Mouse (Mus musculus) A20 (cell line): Measurements from ENCODE around the gene Cybrd1.

Experiments
- DNase-seq: peaks from one replicate; pipeline ENCODE4 v3.0.0-alpha.2; 2011; ENCODE audit warnings: low read depth, low spot score

Cybrd1 gene

DNA sequence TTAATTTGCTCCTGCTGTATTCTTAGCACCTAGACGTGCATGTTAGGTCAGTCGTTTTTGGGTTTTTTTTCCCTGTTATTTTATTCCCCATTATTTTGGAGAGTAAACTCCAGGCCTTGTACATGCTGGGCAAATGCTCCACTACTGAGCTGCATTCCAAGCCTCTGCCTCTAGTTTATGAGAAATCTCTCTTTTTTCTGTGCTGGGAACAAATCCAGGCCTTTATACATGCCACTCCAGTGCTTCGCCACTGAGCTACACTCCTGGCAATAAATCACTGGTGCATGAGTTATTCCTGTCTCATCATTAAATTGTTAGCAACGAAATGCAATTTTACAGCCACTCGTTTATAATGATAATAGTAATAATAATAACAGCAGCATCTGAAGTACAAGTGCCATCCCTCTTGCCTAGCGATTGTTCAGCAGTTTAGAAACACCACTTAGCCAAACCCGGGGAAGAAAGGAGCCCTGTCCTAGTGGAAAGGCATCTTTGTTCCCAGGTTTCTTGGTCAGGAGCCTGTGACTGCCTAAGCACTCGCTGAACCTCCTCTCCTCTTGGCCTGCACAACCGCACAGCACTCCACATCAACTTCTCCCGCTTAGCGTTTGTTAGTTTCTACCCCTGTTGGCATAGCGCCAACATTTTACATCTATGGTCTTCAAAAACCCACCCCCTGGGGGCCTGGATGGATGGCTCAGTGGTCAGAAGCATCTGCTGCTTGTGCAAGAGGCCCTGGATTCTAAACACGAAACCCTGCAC lies 4.7 kb downstream of the Cybrd1 start:
- no peak for DNase-seq

DNA sequence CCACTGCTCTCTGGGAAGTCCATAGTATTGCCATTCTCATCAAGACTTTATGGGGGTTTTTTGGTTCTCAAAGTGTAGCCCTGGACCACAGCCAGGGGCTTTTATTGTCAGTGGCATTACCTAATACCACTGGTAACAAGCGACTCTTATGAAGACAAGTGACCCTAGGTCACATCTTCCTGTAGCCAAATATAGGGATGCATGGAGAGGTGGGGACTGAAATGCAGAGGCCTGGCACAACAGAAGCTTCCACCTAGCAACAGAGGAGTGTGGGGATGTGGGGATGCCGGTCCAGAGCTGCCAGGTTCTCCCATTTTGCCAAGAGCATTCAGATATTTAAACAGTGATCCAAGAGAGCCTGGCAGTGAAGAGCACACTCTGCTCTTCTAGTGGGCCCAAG lies 5.9 kb downstream of the Cybrd1 start:
- DNase-seq, result no peak

DNA sequence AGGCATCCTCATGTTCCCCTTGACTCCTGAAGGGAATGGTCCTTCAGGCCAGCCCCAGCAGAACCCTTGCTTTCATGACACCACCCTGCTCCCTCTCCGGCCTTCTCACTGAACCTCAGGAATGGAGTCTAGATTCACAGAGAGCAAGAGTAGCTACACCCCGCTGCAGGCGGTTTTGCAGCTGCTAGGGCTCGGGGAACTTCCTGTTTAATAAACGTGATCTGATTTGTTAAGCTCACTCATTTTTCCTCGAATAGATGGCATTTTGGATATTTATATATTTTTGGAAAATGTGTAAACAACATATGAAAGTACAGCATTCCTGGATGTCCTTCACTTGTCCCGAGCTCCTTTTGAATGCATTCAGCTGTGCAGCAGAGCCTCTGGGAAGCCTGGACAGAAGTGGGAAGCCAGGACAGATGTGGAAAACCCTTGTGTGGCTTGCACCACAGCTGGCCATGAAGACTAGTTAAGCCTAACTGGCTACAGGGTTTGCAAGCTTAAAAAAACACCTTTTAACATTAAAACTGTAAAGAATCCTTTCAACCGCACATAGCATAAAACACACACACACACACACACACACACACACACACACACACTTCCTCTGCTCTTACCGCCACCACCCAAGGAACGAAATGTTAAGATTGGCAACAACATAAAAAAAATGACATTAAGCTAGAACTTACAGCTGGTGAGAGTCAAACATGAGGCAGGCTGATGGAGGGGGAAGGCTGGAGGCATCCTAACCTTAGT lies 10.2 kb downstream of the Cybrd1 start:
- no peak for DNase-seq

DNA sequence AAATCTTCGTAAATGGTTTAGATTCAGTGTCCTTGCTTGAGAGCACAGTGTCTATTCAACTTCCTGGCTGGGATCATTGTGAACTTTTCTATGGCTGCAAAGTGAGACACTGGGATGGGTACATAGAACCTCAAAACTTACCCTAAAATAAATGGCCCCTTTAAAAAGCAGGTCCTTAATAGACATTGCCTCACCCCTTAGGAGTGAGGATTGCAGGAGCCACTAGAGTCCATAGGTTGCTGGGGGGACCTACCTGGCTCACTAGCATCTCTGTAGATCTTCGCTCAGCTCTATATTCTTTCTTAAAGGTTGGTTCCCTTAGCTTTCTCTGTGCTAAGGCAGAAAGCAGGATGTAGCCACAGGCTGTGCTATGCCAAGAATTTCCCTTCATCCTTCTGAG lies 12.6 kb downstream of the Cybrd1 start:
- DNase-seq, result no peak

DNA sequence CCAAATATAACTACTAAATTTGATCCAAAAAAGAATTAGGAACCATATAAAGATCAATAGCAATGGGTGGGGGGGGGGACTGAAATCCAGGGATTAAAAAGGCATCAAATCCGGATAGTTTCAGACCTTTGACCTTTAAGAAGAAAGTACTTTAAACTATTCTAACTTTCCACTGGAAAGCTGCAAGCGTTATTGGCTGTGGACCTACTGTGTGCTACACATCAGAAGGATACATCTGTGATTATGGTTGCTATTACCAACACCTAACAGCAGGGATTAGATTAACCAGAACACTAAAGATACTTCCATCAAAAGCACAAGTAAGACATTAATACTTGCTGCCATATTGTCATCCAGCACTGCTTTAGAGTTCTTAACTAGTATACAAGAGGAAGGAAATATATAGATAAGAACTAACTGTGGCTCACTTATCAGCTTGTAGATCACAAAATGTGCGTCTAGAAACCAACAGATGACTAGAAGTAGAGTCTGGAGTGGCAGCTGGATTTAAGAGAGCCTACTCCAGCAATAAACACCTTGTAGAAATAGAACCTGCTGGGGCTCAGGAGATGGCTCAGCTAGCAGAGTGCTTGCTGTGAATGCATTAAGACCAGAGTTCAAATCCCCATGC lies 14.3 kb downstream of the Cybrd1 start:
- DNase-seq, result no peak

DNA sequence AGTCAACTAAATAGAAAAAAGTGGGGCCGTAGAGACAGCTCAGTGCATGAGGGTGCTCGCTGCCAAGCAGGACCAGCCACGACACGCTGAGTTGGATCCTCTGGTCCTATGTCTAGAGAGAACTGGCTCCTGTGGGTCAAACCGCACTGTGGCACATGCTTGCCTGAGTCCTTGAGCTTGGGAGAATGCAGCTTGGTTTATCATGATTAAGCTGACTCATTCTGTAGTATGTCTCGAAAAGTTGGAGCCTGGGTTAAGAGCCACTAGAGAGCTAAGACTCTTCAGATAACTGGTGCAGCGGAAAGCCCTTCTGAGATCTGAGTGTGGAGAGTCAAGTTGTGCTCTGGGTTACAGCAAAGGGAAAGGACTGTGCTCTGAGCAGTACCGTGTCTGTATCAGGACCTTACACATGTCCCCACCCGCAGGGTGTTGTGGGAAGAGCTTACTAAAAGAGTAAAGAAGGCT lies 16.4 kb downstream of the Cybrd1 start:
- no peak for DNase-seq

DNA sequence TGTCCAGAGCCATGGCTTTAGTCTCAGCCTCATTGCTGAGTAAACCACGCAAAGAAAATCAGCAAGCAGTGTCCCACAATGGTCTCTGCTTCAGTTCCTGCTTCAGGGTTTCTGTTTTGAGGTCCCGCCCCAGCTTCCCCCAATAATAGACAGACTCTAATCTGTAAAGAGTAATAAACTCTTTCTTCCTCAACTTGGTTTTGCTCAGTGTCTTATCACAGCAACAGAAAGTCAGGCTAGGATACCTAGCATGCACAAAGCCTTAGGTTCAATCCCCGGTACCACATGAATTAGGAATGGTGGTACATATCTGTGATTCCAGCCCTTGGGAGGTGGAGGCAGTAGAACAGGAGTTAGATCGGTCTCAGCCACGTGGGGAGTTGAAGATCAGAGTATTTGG lies 17.1 kb downstream of the Cybrd1 start:
- no peak for DNase-seq

DNA sequence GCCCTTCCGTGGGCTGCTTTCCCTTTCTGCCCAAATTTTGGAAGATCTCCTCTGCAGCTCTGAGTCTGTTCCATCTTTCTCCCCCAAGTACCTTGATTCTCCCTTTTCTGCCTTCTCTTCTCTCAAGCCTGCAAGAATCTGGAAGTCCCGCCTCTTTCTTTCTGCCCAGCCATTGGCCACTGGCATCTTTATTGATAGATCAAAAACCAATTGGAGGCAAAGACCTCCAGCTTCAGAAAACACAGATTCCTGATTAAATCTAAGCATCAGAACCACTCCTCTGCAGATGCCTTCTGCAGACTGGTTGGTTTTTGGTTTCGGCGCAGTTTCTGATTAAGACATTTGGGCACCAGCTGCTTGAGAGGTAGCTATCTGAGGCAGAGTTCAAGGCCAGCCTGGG lies 22.9 kb downstream of the Cybrd1 start:
- no peak for DNase-seq

DNA sequence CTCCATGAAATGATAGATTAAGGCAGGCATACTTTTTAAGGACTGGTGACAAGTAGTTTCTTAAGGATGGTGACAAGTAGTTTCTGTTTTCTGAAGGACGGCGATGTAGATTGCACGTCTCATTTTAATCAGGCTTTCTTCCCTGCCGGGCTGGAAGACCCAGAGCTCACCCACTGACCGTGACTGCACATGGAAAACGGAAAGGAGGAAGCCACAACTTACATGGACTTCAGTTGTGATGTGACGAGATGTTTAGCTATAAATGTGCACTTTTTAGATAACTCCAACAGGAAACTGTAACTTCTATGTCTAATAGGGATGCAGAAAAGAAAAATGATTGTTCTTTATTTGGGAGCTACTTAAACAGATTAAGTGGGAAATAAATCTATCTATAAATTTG lies 24.7 kb downstream of the Cybrd1 start:
- no peak for DNase-seq

DNA sequence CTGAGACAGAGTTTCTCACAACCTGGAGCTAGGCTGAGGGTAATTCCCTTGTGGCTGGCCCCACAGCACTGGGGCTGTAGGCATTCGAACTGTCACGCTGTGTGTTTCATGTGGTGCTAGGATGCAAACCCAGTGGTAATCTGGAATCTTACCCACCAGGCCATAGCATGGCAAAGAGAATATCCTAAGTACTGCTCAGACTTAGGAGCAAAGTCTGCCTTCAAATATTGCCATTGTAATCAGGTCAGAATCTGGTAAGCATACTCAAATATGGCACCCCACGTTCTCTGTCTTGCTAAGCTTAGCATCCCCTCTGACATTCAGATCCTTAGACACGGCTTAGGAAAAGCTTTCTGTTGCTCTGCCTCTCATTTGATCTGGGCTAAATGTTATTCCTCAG lies 28.1 kb downstream of the Cybrd1 start:
- DNase-seq, result no peak

DNA sequence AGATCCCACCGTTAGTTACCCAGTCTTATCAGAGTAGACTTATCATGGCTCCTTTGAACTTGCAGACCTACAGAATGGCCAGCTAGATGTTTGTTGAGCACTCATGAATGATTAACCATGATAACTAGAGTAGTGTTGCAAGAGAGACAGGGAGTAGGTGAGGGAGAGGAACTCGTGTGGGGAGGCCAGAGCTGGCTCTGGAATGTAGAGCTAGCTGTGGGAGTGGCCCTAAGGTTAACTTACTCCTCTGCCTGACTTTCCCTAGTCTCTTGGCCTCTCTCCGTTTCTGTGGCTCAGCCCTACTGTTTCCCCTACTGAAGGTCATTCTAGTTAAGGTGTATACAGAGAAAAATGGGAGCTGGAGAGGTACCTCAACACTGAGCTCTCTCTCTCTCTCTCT lies 28.5 kb downstream of the Cybrd1 start:
- DNase-seq, result no peak

DNA sequence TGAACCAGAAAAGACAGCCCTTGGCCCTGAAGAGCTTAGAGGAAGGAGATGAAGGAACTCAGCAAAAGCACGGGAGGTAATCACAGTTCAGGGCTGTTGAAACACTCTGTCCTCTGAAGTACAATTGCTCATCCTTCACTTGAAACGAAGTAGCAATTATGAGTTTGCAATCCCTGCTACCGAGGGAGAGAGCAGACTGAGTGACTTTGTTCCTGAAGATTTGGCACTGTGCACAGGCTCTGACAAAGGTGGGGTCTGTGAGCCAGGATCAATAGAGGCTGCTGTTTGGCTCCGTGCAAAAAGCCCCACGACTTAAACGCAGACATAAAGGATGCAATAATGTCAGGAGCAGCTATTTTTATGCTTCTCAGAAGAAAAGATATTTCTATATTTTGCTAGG lies 30.1 kb downstream of the Cybrd1 start:
- no peak for DNase-seq

DNA sequence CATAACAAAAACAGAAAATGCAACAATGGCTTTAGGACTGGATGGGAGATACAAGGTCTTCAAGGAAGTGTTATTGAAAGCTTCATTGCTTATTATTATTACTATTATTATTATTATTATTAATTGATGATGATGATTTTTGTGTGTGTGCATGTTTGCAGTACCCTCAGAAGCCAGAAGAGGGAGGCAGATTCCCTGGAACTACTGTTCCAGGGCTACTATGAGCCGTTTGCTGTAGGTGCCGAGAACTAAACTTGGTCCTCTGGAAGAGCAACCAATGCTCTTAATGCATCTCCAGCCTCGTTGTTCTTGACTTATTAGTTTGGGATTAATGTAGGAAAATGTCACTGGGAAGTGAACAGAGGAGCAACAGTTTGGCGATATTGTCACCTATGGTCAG lies 34.4 kb downstream of the Cybrd1 start:
- no peak for DNase-seq

DNA sequence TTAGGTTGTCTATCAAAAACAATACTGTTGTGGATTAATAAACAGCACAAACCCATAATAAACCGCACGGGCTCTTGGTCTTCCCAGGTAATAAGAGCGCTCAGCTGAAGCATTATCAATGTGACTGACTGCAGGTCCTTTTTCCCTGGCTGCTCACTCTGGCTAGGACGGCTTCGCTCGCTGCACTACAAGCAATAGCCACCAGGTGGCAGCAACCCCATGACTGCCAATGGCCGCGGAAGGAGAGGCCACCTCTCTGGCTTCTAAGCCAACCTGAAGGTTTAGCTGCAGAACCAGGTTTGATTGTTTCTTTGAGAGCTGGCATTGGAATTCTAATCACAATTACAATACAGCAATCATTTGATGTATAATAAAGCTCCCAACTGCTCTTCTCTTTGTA lies 37.8 kb downstream of the Cybrd1 start:
- DNase-seq, result peak; percentile 80

DNA sequence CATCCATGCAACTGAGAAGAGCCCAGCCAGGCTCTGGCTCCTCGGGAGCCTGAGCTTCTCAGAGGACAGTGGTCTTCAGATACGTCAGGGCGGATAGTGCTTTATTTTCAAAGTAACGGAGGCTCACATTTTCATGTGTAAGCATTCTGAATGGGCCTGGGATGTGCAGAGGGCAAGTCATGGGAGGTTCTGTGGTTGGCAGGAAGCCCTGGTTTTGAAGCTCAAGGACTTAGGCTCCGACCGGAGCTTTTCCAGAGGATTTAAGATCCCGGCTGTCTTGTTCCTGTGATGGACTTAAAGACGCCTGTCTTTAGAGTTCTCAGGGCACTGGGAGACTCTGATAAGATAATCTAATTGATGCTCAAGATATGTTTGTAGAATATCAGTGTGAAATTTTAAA lies 38.7 kb downstream of the Cybrd1 start:
- no peak for DNase-seq

DNA sequence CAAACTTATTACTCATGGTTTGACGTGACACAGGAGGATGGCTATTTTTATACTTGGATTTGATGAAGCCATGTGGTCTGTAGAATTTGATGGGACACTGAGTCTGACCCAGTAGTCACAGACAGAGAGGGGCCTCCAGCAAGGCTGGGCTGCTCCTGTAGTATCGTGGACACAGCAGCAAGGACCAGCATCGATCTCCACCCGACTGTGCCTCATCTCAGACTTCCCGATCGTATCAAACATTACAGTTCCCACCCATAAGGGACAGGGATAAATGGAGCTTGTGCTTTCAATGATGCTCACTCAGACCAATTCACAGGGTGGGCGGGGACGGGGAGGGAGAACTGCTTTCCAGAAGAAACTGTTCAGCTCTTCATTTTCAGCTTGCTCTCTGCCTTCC lies 40.2 kb downstream of the Cybrd1 start:
- no peak for DNase-seq

DNA sequence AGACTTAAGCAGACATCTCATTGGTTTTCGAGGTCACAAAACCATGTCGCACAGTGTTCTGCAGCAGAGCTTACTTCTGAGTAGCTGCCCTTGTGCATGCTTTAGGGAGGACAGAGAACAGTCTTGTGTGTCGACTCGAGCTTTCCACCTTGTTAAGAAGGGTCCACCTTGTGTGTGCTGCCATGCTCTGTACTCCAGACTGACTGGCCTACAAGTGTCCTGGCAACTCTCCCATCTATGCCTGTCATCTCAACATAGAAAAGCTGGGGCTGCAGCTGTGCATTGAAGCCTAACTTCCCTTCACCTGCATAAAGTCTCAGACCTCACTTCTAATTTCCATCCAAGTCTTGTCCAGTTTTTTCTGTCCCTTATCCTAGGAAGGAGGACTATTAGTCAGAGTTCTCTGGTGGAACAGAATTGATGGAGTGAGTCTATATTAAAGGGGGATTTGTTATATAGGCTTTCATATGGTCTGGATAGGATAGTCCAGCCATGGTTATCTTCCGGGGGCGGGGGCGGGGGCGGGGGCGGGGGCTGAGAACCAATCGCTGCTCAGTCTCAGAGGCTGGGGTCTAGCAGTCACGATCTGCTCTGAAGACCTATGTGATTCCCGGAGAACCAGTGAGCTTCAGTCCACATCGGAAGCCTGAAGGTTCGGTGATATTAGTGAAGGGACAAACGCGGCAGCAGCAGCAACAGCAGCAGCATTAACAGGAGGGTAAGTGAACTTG lies 42.0 kb downstream of the Cybrd1 start:
- peak; percentile 72 for DNase-seq

DNA sequence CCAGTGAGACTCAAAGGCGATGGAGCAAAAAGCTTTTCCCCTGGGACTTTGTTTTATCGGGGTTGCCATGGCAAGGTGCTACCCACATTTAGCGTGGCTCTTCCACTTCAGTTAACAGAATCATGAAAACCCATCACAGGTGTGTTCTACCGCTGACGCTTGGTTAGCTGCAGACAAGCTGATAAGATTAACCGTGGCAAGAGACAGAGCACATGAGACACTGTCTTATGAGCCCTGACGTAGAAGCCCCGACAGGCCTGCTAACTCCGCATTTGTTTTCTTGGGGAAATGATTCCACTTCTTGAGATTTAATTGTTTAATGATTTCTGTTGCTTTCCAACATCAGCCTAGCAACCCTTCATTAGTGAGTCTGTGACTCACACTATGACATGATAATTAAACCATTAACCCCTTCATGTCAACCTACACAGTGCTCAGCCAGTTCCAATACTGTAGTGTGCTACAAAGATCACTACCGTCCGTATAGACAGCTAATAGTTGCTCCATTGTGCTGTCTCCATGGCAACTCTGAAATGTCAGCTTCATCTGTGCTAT lies 42.7 kb downstream of the Cybrd1 start:
- peak; percentile 89 for DNase-seq

DNA sequence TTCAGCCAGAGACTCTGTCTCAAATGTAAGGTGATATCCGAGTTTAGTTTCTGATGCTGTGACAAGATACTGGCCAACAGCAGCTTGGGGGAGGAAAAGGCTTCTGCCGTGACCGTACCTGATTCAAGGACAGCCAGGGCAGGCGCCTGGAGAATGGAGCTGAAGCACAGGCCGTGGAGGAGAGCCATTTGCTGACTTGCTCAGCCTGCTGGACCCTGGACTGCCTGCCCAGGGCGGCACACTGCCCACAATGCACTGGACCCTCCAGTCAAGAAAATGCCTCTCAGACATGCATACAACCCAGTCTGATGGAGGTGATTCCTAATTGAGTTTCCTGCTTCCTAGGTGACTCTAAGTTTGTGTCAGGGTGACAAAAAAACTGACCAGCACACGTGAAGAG lies 43.8 kb downstream of the Cybrd1 start:
- DNase-seq, result no peak

DNA sequence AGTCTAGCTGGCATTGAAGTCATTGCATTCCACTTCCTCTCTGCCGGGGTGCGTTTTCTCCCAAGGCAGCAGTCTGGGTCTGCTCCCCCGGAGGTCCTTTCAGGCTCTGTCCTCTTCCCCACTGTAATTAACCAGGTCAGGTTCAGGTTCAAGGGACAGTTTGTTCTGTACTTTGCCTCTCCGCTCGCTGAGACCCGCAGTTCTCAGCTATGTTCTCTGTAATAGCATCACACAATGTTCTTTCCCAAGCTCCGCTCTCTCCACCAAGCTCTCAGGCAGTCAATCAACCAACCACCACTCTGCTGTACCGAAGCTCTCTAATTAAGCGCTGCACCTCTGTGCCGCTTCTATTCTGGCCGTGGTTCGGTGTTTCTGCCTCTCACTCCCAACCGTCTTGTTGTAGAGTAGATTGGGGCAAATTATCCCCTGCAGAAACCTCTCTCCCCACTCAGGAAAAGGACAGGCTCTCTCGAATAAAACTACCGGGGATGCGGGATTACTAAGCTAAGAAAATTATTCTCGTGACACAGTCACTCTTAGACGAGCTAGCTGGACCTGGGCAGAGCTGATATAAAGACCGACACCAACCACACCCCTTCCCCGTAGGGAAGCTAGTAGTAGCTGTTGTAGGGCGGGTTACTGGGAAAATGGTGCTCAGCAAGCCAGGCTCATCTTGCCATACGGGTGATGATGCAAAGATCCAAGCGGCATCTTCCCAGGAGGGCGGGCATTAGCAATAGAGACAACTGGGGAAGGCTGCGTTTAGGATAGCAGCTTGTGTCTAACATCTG lies 45.3 kb downstream of the Cybrd1 start:
- DNase-seq, result no peak

DNA sequence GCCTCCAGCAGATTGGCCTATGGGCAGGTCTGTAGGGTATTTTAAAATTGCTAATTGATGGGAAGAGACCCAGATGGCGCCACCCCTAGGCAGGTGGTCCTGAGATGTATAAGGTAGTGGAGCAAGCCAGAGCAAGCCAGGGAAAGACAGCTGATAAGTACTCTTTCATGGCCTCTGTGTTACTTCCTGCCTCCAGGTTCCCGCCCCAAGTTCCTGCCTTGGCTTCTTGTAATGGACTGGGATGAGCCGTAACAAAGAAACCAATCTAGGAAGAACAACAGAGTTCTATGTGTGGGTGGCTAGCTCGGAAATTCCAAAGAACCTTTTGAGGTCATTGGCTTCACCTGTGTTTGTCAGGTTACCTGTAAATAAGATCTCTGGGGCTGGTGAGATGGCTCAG lies 49.5 kb downstream of the Cybrd1 start:
- DNase-seq, result no peak
